Mouse (Mus musculus) liver, embryonic 12.5 days (tissue): ENCODE measurements at regions not wholly inside any gene's neighbourhood (a gene's known extent, or its start where the extent isn't known, plus 50 kb on each side); places are given as distances from the start of the nearest gene placed in this dataset.

Experiments
- ATAC-seq: fragments of 200-750 bp; cut with Nextera tagmentation; 2 replicates; pipeline ENCODE4 v1.8.0; 2017; ENCODE audit warnings: moderate number of reproducible peaks, mild to moderate bottlenecking, moderate library complexity
- H3K27ac ChIP-seq: fragments of 300-500 bp; sonication (generic); 2 replicates; pipeline ENCODE4 v1.5.1; 2016; ENCODE audit warnings: mild to moderate bottlenecking
- H3K27me3 ChIP-seq: fragments of 300-500 bp; sonication (generic); replicated peaks from 2 replicates; pipeline ENCODE4 v1.6.1; 2016; ENCODE audit warnings: mild to moderate bottlenecking, moderate library complexity
- H3K36me3 ChIP-seq: fragments of 300-500 bp; sonication (generic); 2 replicates; pipeline ENCODE4 v1.6.1; 2016; ENCODE audit warnings: mild to moderate bottlenecking, moderate library complexity
- H3K4me1 ChIP-seq: fragments of 300-500 bp; sonication (generic); 2 replicates; pipeline ENCODE4 v1.6.1; 2016
- H3K4me2 ChIP-seq: fragments of 300-500 bp; sonication (generic); 2 replicates; pipeline ENCODE4 v1.6.1; 2016; ENCODE audit warnings: mild to moderate bottlenecking, moderate library complexity
- H3K4me3 ChIP-seq: fragments of 300-500 bp; sonication (generic); 2 replicates; pipeline ENCODE4 v1.5.1; 2016; ENCODE audit warnings: mild to moderate bottlenecking, moderate library complexity
- H3K9ac ChIP-seq: fragments of 300-500 bp; sonication (generic); 2 replicates; pipeline ENCODE4 v1.6.1; 2016; ENCODE audit warnings: mild to moderate bottlenecking, moderate library complexity
- H3K9me3 ChIP-seq: fragments of 300-500 bp; sonication (generic); replicated peaks from 2 replicates; pipeline ENCODE4 v1.6.1; 2016; ENCODE audit warnings: mild to moderate bottlenecking, moderate library complexity
- WGBS: fragments of 180-500 bp; shearing (Covaris S2); methylation state at CpG from one replicate; pipeline ENCODE4 v1.1.7; 2016; ENCODE audit not compliant: insufficient replicate concordance; 5-methylcytosine and 5-hydroxymethylcytosine counted together

DNA sequence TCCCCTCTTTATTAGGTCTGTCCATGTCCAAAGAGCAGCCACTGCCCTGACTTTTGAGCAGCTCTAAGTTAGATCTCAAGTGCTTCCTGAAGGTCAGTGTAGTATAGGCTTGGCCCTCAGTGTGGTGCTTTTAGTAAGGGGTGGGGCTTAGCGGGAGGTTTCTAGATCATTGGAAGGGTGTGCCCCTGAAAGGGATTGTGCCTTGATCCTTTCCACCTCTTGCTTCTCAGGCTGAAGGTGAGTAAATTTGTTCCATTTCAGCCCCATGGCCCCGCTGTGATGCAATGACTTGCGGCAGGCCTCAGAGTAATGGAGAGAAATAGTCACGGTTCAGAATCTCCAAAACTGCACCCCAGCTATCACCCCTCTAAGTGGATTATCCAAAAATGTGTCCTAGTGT is 84.5 kb upstream of the Klf14 start:
- Histone ChIP-seq H3K4me1 (no peaks in the 10 kb centered on the region), H3K4me2 (no peak overlapping the region), H3K27ac (no peak overlapping the region), H3K36me3 (no peaks in the 10 kb centered on the region), H3K4me3 (no peak overlapping the region), H3K9ac (no peak overlapping the region), H3K9me3 (no peaks in the 10 kb centered on the region), H3K27me3 (0 out of 2 replicates have a peak, but pooled peaks cover 4% of the 10 kb centered on the region)
- ATAC-seq: no peak
- WGBS: 84% methylated on average over 4 of the region's 4 CpGs

DNA sequence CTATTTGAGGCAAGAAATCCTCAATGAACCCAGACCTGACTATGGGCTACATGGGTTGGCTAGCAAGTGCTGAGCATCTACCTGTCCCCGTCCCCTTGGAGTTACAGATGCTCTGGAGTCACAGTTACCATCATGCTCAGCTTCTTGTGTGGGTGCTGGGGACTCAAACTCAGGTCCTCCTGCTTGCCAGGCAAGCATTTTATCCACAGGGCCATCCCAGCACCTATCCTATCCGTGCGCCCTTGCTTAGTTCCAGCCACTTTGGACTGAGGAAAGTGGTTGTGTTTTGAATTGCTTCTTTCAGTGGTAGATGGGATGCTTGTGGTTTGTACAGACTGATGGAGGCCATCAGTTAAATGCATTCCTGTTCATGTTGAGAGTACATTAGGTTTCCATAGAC is 85.0 kb upstream of the Klf14 start:
- H3K4me1 ChIP-seq: no peaks in the 10 kb centered on the region
- no peak overlapping the region for H3K4me3 ChIP-seq
- H3K27me3 ChIP-seq: peaks cover 4% of the 10 kb centered on the region; the same call in 1 of the 2 replicates
- H3K36me3 ChIP-seq: no peaks in the 10 kb centered on the region
- no peak overlapping the region for H3K9ac ChIP-seq
- no peaks in the 10 kb centered on the region for H3K9me3 ChIP-seq
- WGBS: 78% methylated on average over 3 of the region's 3 CpGs
- no peak overlapping the region for H3K4me2 ChIP-seq
- H3K27ac ChIP-seq: no peak overlapping the region
- ATAC-seq: no peak

DNA sequence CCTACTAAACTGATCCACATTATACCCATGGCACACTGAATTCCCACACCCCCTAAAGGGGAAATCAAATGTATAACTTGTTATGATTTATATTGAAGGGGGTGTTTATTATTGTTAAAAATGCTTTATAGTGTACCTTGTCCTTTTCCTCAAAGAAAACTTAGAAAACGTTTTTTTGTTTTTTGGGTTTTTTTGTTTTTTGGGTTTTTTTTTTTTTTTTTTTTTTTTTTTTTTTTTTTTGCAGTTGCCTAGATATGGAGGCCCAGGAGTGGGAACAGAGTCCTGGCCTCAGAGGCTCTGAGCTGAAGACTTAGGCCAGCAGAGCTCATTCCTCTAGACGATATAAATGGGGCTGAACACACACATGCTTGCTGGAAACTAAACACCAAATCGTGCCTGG is 87.3 kb upstream of the Klf14 start:
- no peak overlapping the region for H3K4me3 ChIP-seq
- H3K36me3 ChIP-seq: no peaks in the 10 kb centered on the region
- H3K4me2 ChIP-seq: no peak overlapping the region
- ATAC-seq: no peak
- no peak overlapping the region for H3K27ac ChIP-seq
- no peaks in the 10 kb centered on the region for H3K4me1 ChIP-seq
- WGBS: 50% methylated on average over 3 of the region's 3 CpGs
- H3K9me3 ChIP-seq: no peaks in the 10 kb centered on the region
- no peak overlapping the region for H3K9ac ChIP-seq
- H3K27me3 ChIP-seq: peaks cover 4% of the 10 kb centered on the region; the same call in 1 of the 2 replicates

GRCm38 (mm10) chr6:31048920-31049576 is 90.2 kb upstream of the Klf14 start:
- H3K4me2 ChIP-seq: no peak overlapping the region
- no peak overlapping the region for H3K4me3 ChIP-seq
- H3K9me3 ChIP-seq: no peaks in the 10 kb centered on the region
- H3K27ac ChIP-seq: no peak overlapping the region
- no peak overlapping the region for H3K9ac ChIP-seq
- peaks cover 4% of the 10 kb centered on the region; the same call in 1 of the 2 replicates for H3K27me3 ChIP-seq
- H3K4me1 ChIP-seq: no peaks in the 10 kb centered on the region
- no peaks in the 10 kb centered on the region for H3K36me3 ChIP-seq
- WGBS: 51% methylated on average over 11 of the region's 11 CpGs
- no peak for ATAC-seq

DNA sequence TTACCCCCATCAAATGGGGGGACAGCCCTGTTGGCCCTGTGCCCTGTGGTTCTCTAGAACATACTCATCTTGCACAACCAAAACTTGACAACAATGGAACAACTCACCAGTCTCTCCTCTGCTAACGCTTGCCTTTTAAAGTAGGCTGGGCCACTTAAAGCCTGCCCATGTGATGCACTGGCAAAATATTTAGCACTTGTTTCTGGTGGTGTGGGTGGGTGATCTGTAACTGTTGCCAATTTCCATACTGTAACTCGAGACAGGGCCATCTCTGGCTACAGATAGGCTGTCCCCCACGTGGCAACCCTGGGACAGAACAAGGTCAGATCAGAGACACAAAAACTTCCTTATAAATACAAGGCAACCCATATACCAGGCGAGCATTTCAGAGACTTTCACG is 92.0 kb upstream of the Klf14 start:
- no peak overlapping the region for H3K4me2 ChIP-seq
- no peak overlapping the region for H3K9ac ChIP-seq
- H3K27me3 ChIP-seq: peaks cover 4% of the 10 kb centered on the region; the same call in 1 of the 2 replicates
- H3K36me3 ChIP-seq: no peaks in the 10 kb centered on the region
- H3K4me3 ChIP-seq: no peak overlapping the region
- H3K9me3 ChIP-seq: no peaks in the 10 kb centered on the region
- no peak overlapping the region for H3K27ac ChIP-seq
- no peaks in the 10 kb centered on the region for H3K4me1 ChIP-seq
- WGBS: 49% methylated on average over 5 of the region's 5 CpGs
- ATAC-seq: no peak

DNA sequence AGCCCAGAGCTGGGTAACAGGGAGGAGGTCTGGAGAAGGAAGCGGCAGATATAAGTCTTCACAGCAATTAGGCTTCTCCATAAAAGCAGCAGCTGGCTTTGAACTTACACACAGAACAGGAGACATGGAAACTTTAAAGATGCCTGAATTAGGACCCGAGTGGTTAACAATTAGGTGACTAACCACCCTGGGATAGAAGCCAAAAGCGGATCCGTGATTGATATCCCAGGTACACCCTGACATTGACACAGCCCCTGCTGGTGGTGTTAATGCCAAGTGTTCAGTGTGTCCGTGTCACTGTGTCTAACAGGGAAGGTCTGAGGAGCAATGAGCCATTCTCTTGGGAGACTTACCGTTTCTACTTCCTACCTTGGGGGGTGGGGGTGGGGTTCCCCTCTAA is 92.9 kb upstream of the Klf14 start:
- no peak overlapping the region for H3K4me3 ChIP-seq
- ATAC-seq: no peak
- H3K9me3 ChIP-seq: no peaks in the 10 kb centered on the region
- no peak overlapping the region for H3K4me2 ChIP-seq
- 63% methylated on average over 6 of the region's 6 CpGs for WGBS
- no peaks in the 10 kb centered on the region for H3K4me1 ChIP-seq
- peaks cover 4% of the 10 kb centered on the region; the same call in 1 of the 2 replicates for H3K27me3 ChIP-seq
- no peak overlapping the region for H3K27ac ChIP-seq
- no peak overlapping the region for H3K9ac ChIP-seq
- no peaks in the 10 kb centered on the region for H3K36me3 ChIP-seq

- Histone ChIP-seq H3K9ac (no peak overlapping the region), H3K27me3 (no peaks in the 10 kb centered on the region; the same call in 1 of the 2 replicates), H3K4me3 (no peak overlapping the region), H3K4me2 (no peak overlapping the region), H3K9me3 (no peaks in the 10 kb centered on the region), H3K27ac (no peak overlapping the region), H3K36me3 (no peaks in the 10 kb centered on the region), H3K4me1 (no peaks in the 10 kb centered on the region)
- 17% methylated on average over 8 of the region's 8 CpGs for WGBS
- ATAC-seq: no peak
Observed at GRCm38 (mm10) chr6:31053003-31053402, 94.1 kb upstream of the Klf14 start.

GRCm38 (mm10) chr6:31056786-31057566 is 98.1 kb upstream of the Klf14 start:
- WGBS: 76% methylated on average over 12 of the region's 12 CpGs
- peaks cover 14% of the 10 kb centered on the region for H3K36me3 ChIP-seq
- no peaks in the 10 kb centered on the region for H3K4me1 ChIP-seq
- H3K4me2 ChIP-seq: no peak overlapping the region
- no peak for ATAC-seq
- no peaks in the 10 kb centered on the region for H3K9me3 ChIP-seq
- H3K9ac ChIP-seq: no peak overlapping the region
- H3K4me3 ChIP-seq: no peak overlapping the region
- H3K27me3 ChIP-seq: no peaks in the 10 kb centered on the region
- no peak overlapping the region for H3K27ac ChIP-seq

- WGBS: 50% methylated on average over 1 of the region's 1 CpGs
- H3K9ac ChIP-seq: no peak overlapping the region
- H3K9me3 ChIP-seq: no peaks in the 10 kb centered on the region
- no peak for ATAC-seq
- H3K4me2 ChIP-seq: no peak overlapping the region
- peaks cover 23% of the 10 kb centered on the region for H3K36me3 ChIP-seq
- H3K27ac ChIP-seq: no peak overlapping the region
- H3K27me3 ChIP-seq: no peaks in the 10 kb centered on the region
- H3K4me3 ChIP-seq: no peak overlapping the region
- no peaks in the 10 kb centered on the region for H3K4me1 ChIP-seq
Observed at GRCm38 (mm10) chr6:31058299-31058698, 99.4 kb upstream of the Klf14 start.

DNA sequence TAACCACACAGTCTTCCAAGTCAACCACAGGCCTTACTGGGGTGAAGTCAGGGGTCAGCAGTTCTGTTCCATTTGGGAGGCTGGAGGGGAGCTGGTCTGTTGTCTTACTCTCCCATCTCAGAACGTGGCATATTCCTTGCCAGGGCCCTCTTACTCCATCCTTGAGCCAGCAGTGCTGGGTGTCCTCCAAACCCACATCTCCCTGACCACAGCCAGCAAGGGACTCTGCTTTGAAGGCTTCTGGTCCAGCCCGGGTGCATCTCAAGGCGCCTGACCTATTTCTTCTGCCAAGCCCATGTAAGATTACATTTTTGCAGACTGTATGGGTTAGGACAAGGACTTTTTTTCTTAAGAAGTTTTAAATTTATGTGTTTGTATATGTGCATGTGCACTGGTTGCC is 100.1 kb upstream of the Klf14 start:
- H3K4me3 ChIP-seq: no peak overlapping the region
- H3K9me3 ChIP-seq: no peaks in the 10 kb centered on the region
- 71% methylated on average over 3 of the region's 3 CpGs for WGBS
- no peak for ATAC-seq
- H3K9ac ChIP-seq: no peak overlapping the region
- no peak overlapping the region for H3K4me2 ChIP-seq
- H3K27me3 ChIP-seq: no peaks in the 10 kb centered on the region
- peaks cover 23% of the 10 kb centered on the region for H3K36me3 ChIP-seq
- H3K4me1 ChIP-seq: no peaks in the 10 kb centered on the region
- no peak overlapping the region for H3K27ac ChIP-seq

- Histone ChIP-seq H3K9me3 (no peaks in the 10 kb centered on the region), H3K9ac (no peak overlapping the region), H3K36me3 (peaks cover 35% of the 10 kb centered on the region), H3K4me1 (no peaks in the 10 kb centered on the region), H3K4me3 (no peak overlapping the region), H3K4me2 (no peak overlapping the region), H3K27me3 (no peaks in the 10 kb centered on the region), H3K27ac (no peak overlapping the region)
- ATAC-seq: no peak
- 84% methylated on average over 4 of the region's 4 CpGs for WGBS
Observed at GRCm38 (mm10) chr6:31061813-31062212, 102.9 kb upstream of the Klf14 start.

- peaks cover 37% of the 10 kb centered on the region for H3K36me3 ChIP-seq
- WGBS: 53% methylated on average over 9 of the region's 9 CpGs
- H3K9me3 ChIP-seq: no peaks in the 10 kb centered on the region
- no peak overlapping the region for H3K4me3 ChIP-seq
- H3K9ac ChIP-seq: no peak overlapping the region
- no peak overlapping the region for H3K27ac ChIP-seq
- no peaks in the 10 kb centered on the region for H3K4me1 ChIP-seq
- ATAC-seq: no peak
- H3K27me3 ChIP-seq: no peaks in the 10 kb centered on the region
- no peak overlapping the region for H3K4me2 ChIP-seq
Observed at GRCm38 (mm10) chr6:31065419-31065818, 106.5 kb upstream of the Klf14 start.
